In the genomic region with DNA sequence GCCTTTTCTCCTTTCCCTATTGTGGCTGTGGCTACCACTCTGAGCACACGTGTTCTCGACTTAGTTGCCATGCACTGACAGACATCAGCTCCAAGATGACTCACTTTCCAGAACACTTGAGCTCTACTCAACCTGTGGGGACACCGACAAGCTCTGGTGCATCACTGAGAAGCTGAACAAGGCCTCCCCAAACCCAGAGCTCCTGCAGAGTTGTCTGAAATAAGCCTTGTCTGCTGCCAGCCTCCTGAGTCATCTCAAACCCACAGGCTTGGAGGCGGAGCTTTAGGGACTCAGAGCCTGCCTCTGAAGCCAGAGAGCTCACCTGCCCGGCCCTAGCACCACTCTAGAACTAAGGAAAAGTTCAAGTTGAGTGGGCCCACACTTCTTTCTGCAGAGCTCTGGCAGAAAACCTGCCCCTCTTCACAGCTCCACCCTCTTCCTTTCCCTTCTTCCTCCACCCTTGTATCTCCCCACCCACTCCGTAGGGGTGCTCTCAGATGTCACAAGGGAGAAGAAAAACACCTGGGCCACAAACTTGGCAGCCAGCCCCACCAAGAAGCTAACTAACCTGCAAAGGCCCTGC, we compare ENCODE assay signal across 7 mouse cellular contexts. TPM values are rescaled to one million over a fixed set of nuclear protein-coding genes. Genes with fewer than 3 reads are reported as not detected.
DNase-seq lines count a peak whose midpoint lies in the region; ATAC-seq and TF ChIP-seq lines count a peak whose summit lies in the region.

No protein-coding gene starts in this region.

- ATAC-seq in monocyte, adult 5-6 weeks (replicated peaks; ENCODE audit: insufficient number of reproducible peaks, low FRiP score, low TSS enrichment, poor library complexity, severe bottlenecking), result peak; percentile 51; the same call in 1 of the 2 replicates

- WGBS in kidney, adult 2 months, result 37% methylated on average over 6 of the region's 6 CpGs

- DNase-seq in spleen, adult 18-20 months, result peak; percentile 54 to 60
- DNase-seq in spleen, postnatal 10 days (ENCODE audit: low spot score in 2 of 2), result no peak
- peak; percentile 78 to 80 for DNase-seq in adrenal gland, postnatal 36 days
- DNase-seq in kidney, adult 2 months, result peak; percentile 86
- DNase-seq in gastrocnemius, adult 18-20 months (ENCODE audit: low spot score), result no peak
- DNase-seq in neural tube, embryonic 10.5 days (ENCODE audit: extremely low spot score, low spot score), result no peak

- no peaks in the 10 kb centered on the region for H3K36me3 ChIP-seq in kidney, adult 2 months (ENCODE audit: control insufficient read depth, insufficient read depth, low read length)

- H3K4me1 ChIP-seq in kidney, adult 2 months (ENCODE audit: control insufficient read depth, insufficient read depth, low read length), result peaks cover 31% of the 10 kb centered on the region

- no peak overlapping the region for H3K4me3 ChIP-seq in kidney, adult 2 months (ENCODE audit: insufficient read depth, low read depth, low read length)

- TF ChIP-seq POLR2A in kidney, adult 2 months (IDR thresholded peaks at IDR 0.05; ENCODE audit: low read depth, low read length), result no peak

- peak overlapping the region; percentile 86 for H3K27ac ChIP-seq in kidney, adult 2 months (ENCODE audit: insufficient read depth, low read depth, low read length)

- H3K27me3 ChIP-seq in kidney, adult 2 months (replicated peaks; ENCODE audit: control insufficient read depth, insufficient read depth, low read length), result no peaks in the 10 kb centered on the region

- no peak for TF ChIP-seq CTCF in kidney, adult 2 months (conservative IDR thresholded peaks at IDR 0.05; ENCODE audit: insufficient read depth, insufficient read length, low read depth, low read length)

RNA-seq across cellular contexts. Expression of a gene that starts 15.6 kb away (rescaled TPM):
- 10 to 100 TPM; 19.6 to 33.3 TPM for total RNA-seq in adrenal gland, postnatal 36 days (2021)
- polyA plus RNA-seq in kidney, adult 2 months (2012; rRNA removed), result 58.1 and 80.7 TPM in 2 replicates
- total RNA-seq in monocyte, adult 5-6 weeks (2017), result 86.3 to 119 TPM (median 111 TPM) in 3 replicates
- 10 to 100 TPM; 37.8 to 38.9 TPM for total RNA-seq in gastrocnemius, adult 18-20 months (2021)

Comparison
In these comparisons a context has a peak if more than half of its experiments do, and no peak if none do; other contexts are left out.
1. DNase-seq: peak in spleen, adult 18-20 months (2 of 2), adrenal gland, postnatal 36 days (2 of 2) and kidney, adult 2 months (single experiment); none in spleen, postnatal 10 days (0 of 2), gastrocnemius, adult 18-20 months (single experiment) and neural tube, embryonic 10.5 days (single experiment).